Mouse (Mus musculus) frontal cortex, postnatal 36 days (tissue): ENCODE data around the gene 2610002M06Rik.

ENCODE experiments used
- DNase-seq, 2 experiments: peaks; one replicate each; pipeline ENCODE4 v3.0.0; 2022; ENCODE audit warnings: low spot score in 2 of 2

Gene 2610002M06Rik

DNA sequence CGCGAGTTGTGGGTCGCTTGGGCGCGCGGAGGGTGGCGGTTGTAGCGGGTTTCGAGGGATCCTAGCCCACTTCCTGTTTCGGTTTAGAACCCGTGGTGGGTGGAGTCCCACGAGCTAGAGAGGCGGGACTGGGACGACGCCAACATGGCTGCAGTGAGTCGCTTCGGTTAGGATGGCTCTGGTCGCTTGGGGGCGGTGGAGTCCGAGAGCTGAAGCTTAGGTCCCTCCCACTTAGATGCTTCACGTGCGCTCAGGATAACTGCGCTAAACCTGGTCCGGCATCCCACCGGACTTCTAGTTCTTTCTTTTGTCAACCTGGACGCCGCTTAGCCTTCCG lies at the start of gene 2610002M06Rik:
Gene 2610002M06Rik, minus strand, starts transcription at position 117 of the 337 bp plus-strand sequence.
- peak; percentile 64 to 81 for DNase-seq

DNA sequence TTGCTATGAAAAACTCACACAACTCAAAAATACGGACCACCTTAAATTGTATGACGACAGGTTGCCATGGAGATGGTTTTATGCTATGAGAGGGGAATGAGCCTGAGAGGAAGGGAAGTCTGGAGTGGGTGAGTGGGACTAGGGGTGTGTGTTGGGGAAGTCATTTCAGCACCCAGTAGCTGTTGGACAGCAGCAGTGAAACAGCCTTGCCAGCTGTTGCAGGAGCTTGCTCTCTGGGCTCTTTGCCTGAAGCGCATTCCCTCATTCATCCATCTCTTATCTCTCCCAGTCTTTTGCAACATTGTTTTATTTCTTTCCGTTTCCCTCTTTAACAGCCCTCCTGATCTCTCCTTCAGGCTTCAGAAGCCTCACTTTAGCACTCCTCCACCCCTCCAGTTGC lies 42.0 kb upstream of the 2610002M06Rik start:
- no peak for DNase-seq

DNA sequence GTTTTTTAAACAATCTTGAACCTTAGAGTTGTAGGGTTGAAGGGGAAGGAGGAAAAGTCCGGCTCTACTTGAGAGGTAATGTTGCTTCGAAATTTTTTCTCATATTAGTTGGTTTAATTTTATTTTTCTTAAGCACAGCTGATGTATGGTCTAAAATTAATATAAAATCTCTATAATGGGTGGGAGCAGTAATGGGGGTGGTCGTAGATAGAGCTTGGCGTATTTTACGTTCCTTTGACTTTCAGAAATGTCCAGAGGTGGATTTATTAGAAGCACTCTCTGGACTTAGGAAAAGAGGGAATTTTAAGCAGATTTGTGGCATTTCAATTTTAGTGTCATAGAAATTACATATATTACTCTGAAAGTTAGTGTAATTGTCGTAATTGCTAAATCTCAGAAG lies 592 bp upstream of the 2610002M06Rik start:
- DNase-seq = no peak

DNA sequence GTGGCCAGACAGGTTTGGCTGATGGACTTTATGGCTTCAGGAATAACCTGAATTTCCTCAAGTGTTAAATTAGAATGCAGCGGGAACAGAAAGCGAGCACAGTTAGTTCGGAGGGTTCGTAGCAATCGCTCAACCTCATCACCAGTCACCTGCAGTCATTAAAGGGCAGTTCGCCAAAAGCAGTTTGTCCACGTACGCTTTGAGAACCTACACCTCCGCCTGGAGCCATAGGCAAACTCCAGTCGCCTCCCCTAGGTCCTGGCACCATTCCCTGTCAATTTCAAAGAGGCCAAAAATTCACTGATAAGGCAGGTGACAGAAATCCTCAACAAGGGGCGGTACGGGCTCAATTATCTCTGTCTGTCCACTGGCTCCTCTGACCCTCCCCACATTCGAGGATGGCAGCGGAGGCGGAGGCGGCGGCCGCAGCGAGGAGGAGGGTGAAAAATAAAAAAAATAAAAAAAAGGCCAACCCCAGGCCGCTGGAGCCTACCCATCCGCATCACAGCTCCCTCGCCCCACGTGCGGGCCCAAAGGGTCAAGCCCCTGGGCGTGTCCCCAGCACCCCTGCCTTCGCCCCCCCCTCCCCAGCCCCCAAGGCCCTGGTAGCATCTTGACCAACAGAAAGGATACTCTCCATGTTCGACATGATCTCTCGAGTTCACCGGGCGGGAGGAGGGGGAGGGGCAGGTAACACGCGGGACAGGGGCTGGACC lies 474 bp downstream of the 2610002M06Rik start:
- DNase-seq = peak; percentile 7 to 13

DNA sequence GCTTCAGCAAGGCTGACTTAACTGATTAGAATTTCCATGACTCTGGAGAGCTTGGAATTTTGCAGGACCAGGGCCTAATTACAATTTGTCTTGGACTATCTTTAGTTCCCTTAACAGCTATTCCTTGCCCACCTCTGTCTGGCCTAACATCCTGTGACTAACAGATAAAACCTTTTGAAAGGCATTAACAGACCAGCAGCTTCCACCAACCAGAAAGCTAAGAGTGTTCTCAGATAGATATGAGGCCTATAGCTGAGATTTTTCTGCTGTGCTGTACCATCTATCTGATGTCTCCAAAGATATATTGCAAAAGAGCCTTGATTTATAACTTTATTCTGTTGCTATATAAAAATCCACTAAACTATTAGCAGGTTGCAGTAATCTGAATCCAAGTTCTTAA lies 4.0 kb downstream of the 2610002M06Rik start:
- DNase-seq = no peak

DNA sequence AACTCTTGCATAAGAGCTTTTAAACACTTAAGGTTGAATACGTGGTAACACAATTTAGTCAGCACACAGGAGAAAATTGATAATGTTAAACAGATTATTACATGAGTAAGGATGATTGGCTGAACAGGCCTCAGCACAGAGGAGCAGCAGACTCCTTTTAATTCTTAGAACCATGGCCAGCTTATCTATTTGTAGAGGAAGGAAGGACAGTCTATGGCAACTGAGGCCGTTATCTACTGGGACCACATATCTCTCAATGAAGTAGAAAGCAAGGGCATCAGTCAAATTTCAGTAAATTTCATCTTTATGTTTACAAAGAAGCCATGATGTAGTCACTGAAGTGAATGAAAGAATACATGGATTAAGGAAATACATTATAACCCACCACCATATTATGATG lies 19.2 kb downstream of the 2610002M06Rik start:
- no peak for DNase-seq

DNA sequence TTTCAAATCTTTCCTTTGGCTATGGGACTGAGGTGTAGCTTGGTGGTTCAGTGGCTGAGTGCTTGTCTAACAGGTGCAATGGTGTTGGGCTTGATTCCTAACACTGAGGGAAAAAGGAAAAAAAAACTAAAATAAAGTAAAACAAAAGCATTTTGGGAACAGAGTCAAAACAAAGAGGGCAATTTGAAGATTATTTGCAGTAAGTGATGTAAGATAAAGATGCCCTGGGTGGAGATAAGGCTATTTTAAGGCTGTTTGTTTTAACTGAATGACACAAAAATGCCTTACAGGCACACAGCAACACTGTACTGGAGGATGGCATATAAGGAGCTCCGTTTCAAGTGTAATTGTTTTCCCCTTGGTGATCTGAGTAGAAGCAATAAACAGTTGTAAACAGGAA lies 20.3 kb downstream of the 2610002M06Rik start:
- DNase-seq = no peak

DNA sequence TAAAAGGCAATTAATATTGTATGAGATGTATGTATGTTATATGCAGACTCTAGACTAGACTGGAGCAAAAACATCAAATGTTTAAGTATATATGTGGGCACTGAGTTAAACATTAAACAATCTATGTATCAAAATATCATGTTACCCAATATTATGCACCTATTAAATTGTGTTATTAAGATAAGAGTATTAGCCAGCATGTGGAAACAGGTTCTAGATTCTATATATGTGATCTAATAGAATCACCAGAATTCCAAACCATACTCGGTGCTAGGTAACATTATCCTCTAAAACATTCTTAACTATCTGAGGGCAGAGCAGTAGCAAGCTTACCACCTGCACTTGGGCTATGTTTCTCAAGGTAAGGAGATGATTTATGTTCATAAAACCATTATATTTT lies 23.8 kb downstream of the 2610002M06Rik start, which contains the start of gene Tent5d:
Gene Tent5d, plus strand, starts transcription at position 301 of the 400 bp plus-strand sequence.
- DNase-seq = no peak

DNA sequence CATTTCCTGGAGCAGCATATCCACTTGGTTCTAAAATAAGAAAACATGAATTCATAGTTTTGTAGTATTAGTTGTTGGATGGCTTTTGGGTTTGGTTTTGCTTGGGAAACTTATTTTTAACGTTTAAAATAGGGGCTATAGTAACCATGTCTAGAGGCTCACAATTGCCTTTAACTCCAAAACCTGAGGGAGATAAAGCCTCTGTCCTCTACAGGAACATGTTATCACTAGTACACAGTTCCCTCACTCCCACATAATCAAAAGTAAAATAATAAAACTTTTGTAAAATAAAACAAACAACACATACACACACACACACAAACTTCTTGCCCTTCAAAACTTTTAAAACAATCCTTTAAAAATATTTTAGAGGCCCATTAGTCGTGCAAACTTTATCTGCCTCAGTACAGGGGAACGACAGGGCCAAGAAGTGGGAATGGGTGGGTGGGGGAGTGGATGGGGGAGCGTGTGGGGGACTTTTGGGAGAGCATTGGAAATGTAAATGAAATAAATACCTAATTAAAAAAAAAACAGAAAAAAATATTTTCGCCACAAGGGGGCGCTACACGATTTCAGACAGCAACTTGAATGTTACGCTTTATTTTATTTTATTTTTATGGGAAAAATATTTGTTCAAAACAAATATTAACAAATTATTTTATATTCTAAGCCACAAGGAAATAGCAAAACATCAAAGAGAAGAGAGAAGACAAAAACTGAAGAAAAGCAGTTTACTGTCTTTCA lies 25.2 kb downstream of the 2610002M06Rik start:
- DNase-seq = no peak

DNA sequence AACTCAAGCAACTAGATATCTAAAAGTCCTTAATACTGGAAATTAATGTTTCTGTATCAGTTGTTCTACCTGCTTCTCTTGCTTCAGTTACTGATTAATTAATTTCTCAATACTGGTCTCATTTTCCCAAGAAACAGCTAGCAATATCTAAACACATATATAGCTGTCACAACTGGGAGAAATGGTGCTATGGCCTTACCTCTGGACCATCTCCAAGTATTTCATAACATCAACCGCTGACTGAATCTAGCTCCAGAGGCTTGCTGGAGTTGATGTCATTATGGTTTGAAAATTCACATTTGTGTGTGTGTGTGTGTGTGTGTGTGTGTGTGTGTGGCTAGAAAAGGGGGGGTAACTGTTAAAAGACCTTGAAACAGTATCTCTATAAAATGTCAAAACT lies 26.0 kb downstream of the 2610002M06Rik start:
- DNase-seq = no peak

DNA sequence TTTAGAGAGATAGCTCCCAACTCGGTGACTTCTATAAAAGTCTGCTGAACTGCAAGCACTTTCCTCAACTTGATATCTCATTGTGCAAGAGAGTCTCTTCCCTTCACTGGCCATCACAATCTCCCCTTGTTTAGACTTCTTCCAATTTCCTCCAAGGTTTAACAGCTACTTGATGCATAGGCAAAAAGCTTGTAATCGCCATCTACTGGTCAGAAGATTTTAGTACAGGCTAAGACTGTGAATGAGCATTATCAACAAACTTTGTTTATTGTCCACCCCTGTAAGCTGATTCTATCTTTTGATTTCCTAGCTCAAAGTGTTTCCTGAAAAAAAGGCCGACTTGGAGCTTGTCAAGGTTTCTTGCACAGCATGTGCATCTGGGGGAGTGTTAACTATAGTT lies 48.2 kb downstream of the 2610002M06Rik start:
- DNase-seq = no peak
